Mouse (Mus musculus) frontal cortex, adult (tissue): ENCODE results near the gene Foxo6.

Experiments used
- ATAC-seq: cut with Nextera tagmentation; 2 replicates; pipeline ENCODE4 v1.9.2; 2017; ENCODE audit warnings: mild to moderate bottlenecking, moderate library complexity, mixed read lengths; ENCODE audit not compliant: low TSS enrichment

Foxo6 gene

GRCm38 (mm10) chr4:120284187-120284586 lies 3.0 kb downstream of the Foxo6 start:
- no peak for ATAC-seq

- ATAC-seq, result peak; percentile 32; the same call in 1 of the 2 replicates
Measured at GRCm38 (mm10) chr4:120283141-120283540, 4.0 kb downstream of the Foxo6 start.

GRCm38 (mm10) chr4:120282568-120283091 lies 4.5 kb downstream of the Foxo6 start:
- peak; percentile 20; the same call in 1 of the 2 replicates for ATAC-seq

- no peak for ATAC-seq
Measured at GRCm38 (mm10) chr4:120281011-120281410, 6.1 kb downstream of the Foxo6 start.

GRCm38 (mm10) chr4:120280432-120280831 lies 6.7 kb downstream of the Foxo6 start:
- ATAC-seq, result peak; percentile 39

GRCm38 (mm10) chr4:120277255-120277928 lies 9.8 kb downstream of the Foxo6 start:
- no peak for ATAC-seq

GRCm38 (mm10) chr4:120275487-120275886 lies 11.7 kb downstream of the Foxo6 start:
- ATAC-seq, result no peak

- ATAC-seq, result no peak
Measured at GRCm38 (mm10) chr4:120273594-120273993, 13.6 kb downstream of the Foxo6 start.

GRCm38 (mm10) chr4:120271886-120272580 lies 15.1 kb downstream of the Foxo6 start:
- ATAC-seq, result peak; percentile 74

- no peak for ATAC-seq
Measured at GRCm38 (mm10) chr4:120271208-120271607, 15.9 kb downstream of the Foxo6 start.

- ATAC-seq, result no peak
Measured at GRCm38 (mm10) chr4:120270937-120271199, 16.3 kb downstream of the Foxo6 start.

- no peak for ATAC-seq
Measured at GRCm38 (mm10) chr4:120270148-120270936, 16.8 kb downstream of the Foxo6 start.

- ATAC-seq, result no peak
Measured at GRCm38 (mm10) chr4:120269426-120269825, 17.7 kb downstream of the Foxo6 start.

- ATAC-seq, result no peak
Measured at GRCm38 (mm10) chr4:120268214-120269061, 18.7 kb downstream of the Foxo6 start.

- no peak for ATAC-seq
Measured at GRCm38 (mm10) chr4:120267683-120268082, 19.5 kb downstream of the Foxo6 start.

GRCm38 (mm10) chr4:120267136-120267535 lies 20.0 kb downstream of the Foxo6 start:
- no peak for ATAC-seq

GRCm38 (mm10) chr4:120264105-120264504 lies 23.0 kb downstream of the Foxo6 start:
- ATAC-seq, result no peak

- ATAC-seq, result peak; percentile 21; the same call in 1 of the 2 replicates
Measured at GRCm38 (mm10) chr4:120262726-120263125, 24.4 kb downstream of the Foxo6 start.

- ATAC-seq, result no peak
Measured at GRCm38 (mm10) chr4:120262206-120262605, 24.9 kb downstream of the Foxo6 start.

- ATAC-seq, result peak; percentile 14; the same call in 1 of the 2 replicates
Measured at GRCm38 (mm10) chr4:120259356-120260181, 27.6 kb downstream of the Foxo6 start.
